Mouse (Mus musculus): ENCODE data around the gene Ppp1r14b. TPM values are rescaled to one million over a fixed set of nuclear protein-coding genes. Genes with fewer than 3 reads are reported as not detected.

The Ppp1r14b gene
- polyA plus RNA-seq (2015; fragmentation: Nextera tagmentation; extraction: Ambion mirVana) = 84.9 and 120 TPM in 2 replicates

DNA sequence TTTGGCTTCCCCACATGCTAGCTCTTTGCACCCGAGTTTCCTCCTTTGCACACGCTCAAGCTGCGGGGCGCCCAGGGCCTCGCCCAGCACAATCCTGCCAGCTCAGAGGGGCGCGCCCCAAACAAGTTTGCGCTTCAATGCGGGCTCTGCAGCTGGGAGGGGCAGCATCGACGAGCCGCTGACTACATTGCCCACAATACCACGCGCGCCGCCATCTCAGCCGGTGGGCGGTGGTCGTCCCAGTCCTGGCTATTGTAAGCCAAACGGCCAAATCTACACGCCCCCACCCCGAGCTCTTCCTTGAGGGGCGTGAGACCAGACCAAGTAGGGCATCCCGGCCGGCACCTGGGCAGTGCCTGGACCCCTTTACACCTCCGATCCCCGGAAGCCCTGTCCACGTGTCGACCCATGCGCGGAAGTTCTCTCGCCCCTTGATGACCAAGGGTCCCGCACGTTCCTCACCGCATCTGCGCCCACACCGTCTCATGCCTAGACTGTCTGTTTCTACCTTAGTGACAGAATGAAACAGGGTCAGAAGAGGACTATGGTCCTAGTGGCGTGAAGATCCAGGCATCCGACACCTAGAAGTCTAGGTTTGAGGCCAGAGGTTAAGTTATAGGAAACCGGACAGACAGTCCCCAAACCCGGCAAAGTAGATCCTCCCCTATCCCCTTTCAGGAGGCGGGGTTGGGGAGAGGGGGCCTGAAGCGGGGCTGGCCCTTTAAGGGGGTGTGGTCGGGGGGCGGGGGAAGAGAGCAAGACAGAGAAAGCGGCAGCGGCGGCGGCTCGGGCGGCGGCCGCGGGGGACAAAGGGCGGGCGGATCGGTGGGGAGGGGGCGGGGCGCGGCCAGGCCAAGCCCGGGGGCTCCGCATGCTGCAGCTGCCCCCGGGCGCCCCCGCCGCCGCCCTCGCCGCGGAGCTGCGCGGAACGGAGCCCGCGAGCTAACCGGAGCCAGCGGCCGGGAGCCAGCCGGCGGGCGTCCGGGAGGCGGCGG lies at the start of gene Ppp1r14b:
Gene Ppp1r14b, plus strand, starts transcription at position 758 of the 995 bp plus-strand sequence.
- Histone ChIP-seq H3K4me2 (peak within 1 kb of the TSS; percentile 90), H3K27me3 (no peaks in the 10 kb centered on the region), H3K9me3 (no peaks in the 10 kb centered on the region), H3K4me3 (peak within 1 kb of the TSS; percentile 72), H3K27ac (peak within 1 kb of the TSS; percentile 89), H3K36me3 (peaks cover 23% of the 10 kb centered on the region), H3K4me1 (peaks cover 73% of the 10 kb centered on the region), H3K9ac (peak within 1 kb of the TSS; percentile 83)
- ATAC-seq (ENCODE audit: insufficient number of reproducible peaks, insufficient read depth, low FRiP score, low TSS enrichment, low read depth) = peak; percentile 63
- WGBS = under 1% methylated on average over 82 of the region's 84 CpGs

DNA sequence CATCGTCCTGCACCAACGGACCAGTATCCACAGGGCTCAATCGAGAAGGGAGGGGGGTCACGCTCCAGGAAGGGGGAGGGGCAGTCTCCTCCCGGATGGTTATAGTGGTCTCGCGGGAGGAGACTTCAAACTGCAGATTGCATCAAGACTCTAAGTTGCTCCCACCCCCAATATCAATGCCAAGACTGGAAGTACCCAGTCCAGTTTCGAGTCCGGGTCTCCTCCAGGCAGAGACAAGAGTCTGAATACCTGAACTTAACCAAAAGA lies 49.5 kb upstream of the Ppp1r14b start, which contains the start of gene Catsperz:
Gene Catsperz, minus strand, starts transcription at position 74 of the 267 bp plus-strand sequence.
- Histone ChIP-seq H3K9me3 (no peaks in the 10 kb centered on the region), H3K27me3 (peaks cover 77% of the 10 kb centered on the region), H3K4me1 (peaks cover 50% of the 10 kb centered on the region), H3K36me3 (no peaks in the 10 kb centered on the region), H3K4me2 (peak within 1 kb of the TSS; percentile 49), H3K9ac (peak within 1 kb of the TSS; percentile 54), H3K4me3 (peak within 1 kb of the TSS; percentile 29), H3K27ac (no peak within 1 kb of the TSS; the same call in 1 of the 2 replicates)
- 3% methylated on average over 9 of the region's 9 CpGs for WGBS
- no peak for ATAC-seq (ENCODE audit: insufficient number of reproducible peaks, insufficient read depth, low FRiP score, low TSS enrichment, low read depth)

DNA sequence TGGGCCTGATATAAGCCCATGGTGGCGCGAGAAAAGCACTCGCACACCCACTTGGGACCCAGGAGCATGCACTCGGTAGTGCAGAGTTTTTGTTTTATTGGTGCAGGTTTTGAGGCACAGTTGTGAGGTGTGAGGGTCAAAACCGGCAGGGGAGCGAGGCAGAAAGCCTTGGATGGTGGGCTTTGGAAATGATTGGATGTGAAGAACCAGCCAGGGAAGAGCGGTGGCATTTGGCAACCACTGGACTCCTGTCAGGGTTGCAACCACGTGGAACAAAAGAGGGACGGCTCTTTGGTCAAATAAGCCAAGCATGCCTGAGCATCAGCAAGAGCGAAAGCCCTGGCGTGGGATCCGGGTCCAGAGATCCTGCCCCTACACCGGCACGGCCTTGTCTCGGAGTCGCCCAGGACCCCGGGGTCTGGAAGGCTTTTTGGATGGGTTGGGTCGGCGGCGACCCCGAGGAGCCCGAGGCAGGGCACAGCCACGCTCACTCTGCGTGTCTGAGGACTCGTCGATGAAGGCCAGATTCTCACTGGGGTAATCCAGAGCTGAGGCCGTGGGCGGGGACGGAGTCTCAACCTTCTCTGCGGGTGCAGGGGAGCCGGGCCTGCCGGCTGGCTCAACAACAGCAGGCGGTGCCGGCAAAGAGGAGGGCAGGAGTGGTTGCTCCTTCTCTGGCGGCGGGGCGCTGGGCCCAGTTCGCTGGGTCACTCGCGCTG lies 49.0 kb upstream of the Ppp1r14b start:
- peak overlapping the region; percentile 29 for H3K4me3 ChIP-seq
- H3K9me3 ChIP-seq = no peaks in the 10 kb centered on the region
- peaks cover 45% of the 10 kb centered on the region for H3K4me1 ChIP-seq
- H3K36me3 ChIP-seq = no peaks in the 10 kb centered on the region
- 7% methylated on average over 40 of the region's 40 CpGs for WGBS
- H3K27ac ChIP-seq = no peak overlapping the region; the same call in 1 of the 2 replicates
- H3K4me2 ChIP-seq = peak overlapping the region; percentile 49
- no peak for ATAC-seq (ENCODE audit: insufficient number of reproducible peaks, insufficient read depth, low FRiP score, low TSS enrichment, low read depth)
- peak overlapping the region; percentile 54 for H3K9ac ChIP-seq
- peaks cover 82% of the 10 kb centered on the region for H3K27me3 ChIP-seq

DNA sequence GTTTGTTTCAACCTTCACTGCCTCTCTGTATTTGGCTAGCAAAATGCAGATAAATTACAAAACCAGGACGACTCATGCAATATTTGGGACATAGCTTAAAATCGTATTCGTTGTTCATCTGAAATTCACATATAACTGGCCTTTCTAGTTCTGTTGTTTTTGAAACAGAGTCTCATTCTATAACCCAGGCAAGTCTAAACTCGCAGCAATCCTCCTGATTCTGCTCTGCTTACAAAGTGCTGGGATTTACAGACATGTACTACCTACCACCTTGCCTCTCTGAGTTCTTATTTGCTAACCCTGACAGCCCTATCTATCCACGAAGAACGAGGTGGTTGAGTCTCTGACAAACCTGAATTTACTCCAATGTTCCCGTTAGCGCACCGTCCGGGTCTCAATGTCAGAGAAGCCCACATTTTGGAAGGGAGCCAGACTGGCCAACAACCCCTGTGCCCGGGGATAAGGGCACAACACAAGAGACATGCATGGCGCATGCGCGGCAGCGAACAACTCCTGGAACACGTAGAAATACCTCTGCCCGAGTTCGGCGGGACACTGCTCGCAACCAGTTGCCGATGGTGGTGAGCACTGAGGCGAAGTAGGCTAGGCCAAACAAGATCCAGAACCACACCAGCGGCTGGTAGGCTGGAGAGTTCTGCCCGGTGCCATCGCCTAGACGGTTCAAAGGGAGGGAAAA lies 48.1 kb upstream of the Ppp1r14b start:
- Histone ChIP-seq H3K4me2 (peak overlapping the region; percentile 54), H3K4me3 (peak overlapping the region; percentile 32), H3K9me3 (no peaks in the 10 kb centered on the region), H3K9ac (peak overlapping the region; percentile 49; the same call in 1 of the 2 replicates), H3K27ac (peak overlapping the region; percentile 49; the same call in 1 of the 2 replicates), H3K36me3 (no peaks in the 10 kb centered on the region), H3K4me1 (peaks cover 41% of the 10 kb centered on the region), H3K27me3 (peaks cover 91% of the 10 kb centered on the region)
- 10% methylated on average over 26 of the region's 26 CpGs for WGBS
- no peak for ATAC-seq (ENCODE audit: insufficient number of reproducible peaks, insufficient read depth, low FRiP score, low TSS enrichment, low read depth)

DNA sequence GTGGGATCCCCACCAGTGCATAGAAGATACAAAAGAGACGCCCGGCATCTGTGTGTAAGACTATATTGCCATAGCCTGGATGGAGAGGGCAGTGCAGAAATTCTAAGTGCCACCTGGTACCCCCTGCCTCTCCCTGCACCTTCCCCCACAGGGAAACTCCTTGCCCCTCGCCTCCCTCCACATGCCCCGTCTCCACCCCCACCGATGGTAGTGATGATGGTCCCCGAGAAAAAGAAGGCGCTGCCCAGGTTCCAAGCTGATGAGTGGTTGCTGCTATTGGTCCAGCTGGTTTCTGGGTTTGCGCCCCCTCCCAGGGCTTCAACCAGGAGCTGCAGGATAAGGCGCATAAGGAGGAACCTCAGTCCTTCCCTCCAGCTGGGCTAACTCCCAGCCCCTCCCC lies 46.7 kb upstream of the Ppp1r14b start:
- H3K9ac ChIP-seq = 0 out of 2 replicates have a peak overlapping the region, but pooled peaks have one; percentile 27
- peaks cover 97% of the 10 kb centered on the region for H3K27me3 ChIP-seq
- peak overlapping the region; percentile 32 for H3K4me3 ChIP-seq
- H3K36me3 ChIP-seq = no peaks in the 10 kb centered on the region
- peaks cover 36% of the 10 kb centered on the region for H3K4me1 ChIP-seq
- no peaks in the 10 kb centered on the region for H3K9me3 ChIP-seq
- 8% methylated on average over 9 of the region's 9 CpGs for WGBS
- peak overlapping the region; percentile 54 for H3K4me2 ChIP-seq
- no peak for ATAC-seq (ENCODE audit: insufficient number of reproducible peaks, insufficient read depth, low FRiP score, low TSS enrichment, low read depth)
- H3K27ac ChIP-seq = no peak overlapping the region

DNA sequence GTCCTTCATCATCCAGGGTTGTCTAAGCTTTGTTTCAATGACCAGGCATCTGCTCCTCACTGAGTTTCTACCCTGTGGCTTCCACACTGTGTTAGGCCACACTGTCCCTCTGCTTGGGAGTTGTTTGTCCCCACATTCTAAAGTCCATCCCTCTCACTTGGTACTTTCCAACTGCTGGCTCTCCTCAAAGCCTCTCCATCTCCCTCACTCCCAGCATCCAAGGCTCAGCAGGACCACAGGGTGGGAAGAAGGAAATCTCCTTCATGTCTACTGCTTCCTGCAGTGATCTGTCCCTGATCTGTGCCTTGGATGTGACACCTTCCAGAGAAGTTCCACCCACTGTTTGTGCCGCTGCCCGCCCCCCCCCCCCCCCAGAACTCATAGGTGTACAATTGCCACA lies 43.8 kb upstream of the Ppp1r14b start:
- peaks cover 36% of the 10 kb centered on the region for H3K4me1 ChIP-seq
- H3K9ac ChIP-seq = no peak overlapping the region
- no peak overlapping the region for H3K4me3 ChIP-seq
- H3K9me3 ChIP-seq = no peaks in the 10 kb centered on the region
- WGBS = 5% methylated on average over 2 of the region's 2 CpGs
- no peak overlapping the region for H3K4me2 ChIP-seq
- peaks cover 97% of the 10 kb centered on the region for H3K27me3 ChIP-seq
- H3K36me3 ChIP-seq = no peaks in the 10 kb centered on the region
- ATAC-seq (ENCODE audit: insufficient number of reproducible peaks, insufficient read depth, low FRiP score, low TSS enrichment, low read depth) = no peak
- no peak overlapping the region for H3K27ac ChIP-seq

DNA sequence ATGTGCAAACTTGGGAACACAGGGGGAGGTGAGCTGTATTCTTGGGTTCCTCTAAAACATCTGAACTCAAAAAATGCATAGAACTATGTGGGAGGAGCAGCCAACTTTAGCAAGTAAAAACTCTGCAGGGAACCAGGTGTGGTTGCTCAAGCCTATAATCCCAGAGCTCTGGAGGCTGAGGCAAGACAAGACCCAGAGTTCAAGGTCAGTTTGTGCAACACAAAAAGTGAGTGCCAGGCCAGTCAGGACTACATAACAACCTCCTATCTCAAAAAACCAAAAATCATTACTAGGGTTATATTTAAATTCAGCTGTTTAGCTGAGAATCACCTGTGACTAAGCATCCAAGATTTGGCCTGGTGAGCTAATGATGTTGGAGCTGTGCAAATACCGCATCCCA lies 42.8 kb upstream of the Ppp1r14b start:
- Histone ChIP-seq H3K27me3 (peaks cover 91% of the 10 kb centered on the region), H3K9me3 (no peaks in the 10 kb centered on the region), H3K4me1 (peaks cover 27% of the 10 kb centered on the region), H3K36me3 (no peaks in the 10 kb centered on the region), H3K9ac (no peak overlapping the region), H3K27ac (no peak overlapping the region), H3K4me3 (no peak overlapping the region), H3K4me2 (no peak overlapping the region)
- WGBS = 38% methylated on average over 1 of the region's 1 CpGs
- no peak for ATAC-seq (ENCODE audit: insufficient number of reproducible peaks, insufficient read depth, low FRiP score, low TSS enrichment, low read depth)

DNA sequence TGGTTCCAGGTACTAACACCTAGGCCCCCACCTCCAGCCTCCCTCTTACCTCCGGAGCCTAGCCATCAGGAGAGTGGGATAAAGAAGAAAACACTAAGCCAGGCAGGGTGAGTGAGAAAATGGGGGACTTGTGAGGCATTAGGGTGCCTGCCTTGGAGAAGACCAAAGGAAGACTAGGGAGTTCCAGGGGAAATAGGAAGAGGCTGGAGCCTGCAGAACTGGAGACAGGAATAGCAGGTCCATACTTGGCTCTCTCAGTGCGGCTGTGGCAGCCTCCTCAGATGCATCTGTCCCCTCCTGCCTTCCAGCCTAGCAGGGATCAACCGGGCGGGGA lies 41.7 kb upstream of the Ppp1r14b start:
- 21% methylated on average over 4 of the region's 4 CpGs for WGBS
- Histone ChIP-seq H3K36me3 (no peaks in the 10 kb centered on the region; the same call in 1 of the 2 replicates), H3K4me1 (peaks cover 19% of the 10 kb centered on the region), H3K27me3 (peaks cover 80% of the 10 kb centered on the region), H3K4me3 (peak overlapping the region; percentile 47; the same call in 1 of the 2 replicates), H3K27ac (no peak overlapping the region), H3K9me3 (no peaks in the 10 kb centered on the region), H3K9ac (peak overlapping the region; percentile 67; the same call in 1 of the 2 replicates), H3K4me2 (peak overlapping the region; percentile 85)
- ATAC-seq (ENCODE audit: insufficient number of reproducible peaks, insufficient read depth, low FRiP score, low TSS enrichment, low read depth) = no peak

DNA sequence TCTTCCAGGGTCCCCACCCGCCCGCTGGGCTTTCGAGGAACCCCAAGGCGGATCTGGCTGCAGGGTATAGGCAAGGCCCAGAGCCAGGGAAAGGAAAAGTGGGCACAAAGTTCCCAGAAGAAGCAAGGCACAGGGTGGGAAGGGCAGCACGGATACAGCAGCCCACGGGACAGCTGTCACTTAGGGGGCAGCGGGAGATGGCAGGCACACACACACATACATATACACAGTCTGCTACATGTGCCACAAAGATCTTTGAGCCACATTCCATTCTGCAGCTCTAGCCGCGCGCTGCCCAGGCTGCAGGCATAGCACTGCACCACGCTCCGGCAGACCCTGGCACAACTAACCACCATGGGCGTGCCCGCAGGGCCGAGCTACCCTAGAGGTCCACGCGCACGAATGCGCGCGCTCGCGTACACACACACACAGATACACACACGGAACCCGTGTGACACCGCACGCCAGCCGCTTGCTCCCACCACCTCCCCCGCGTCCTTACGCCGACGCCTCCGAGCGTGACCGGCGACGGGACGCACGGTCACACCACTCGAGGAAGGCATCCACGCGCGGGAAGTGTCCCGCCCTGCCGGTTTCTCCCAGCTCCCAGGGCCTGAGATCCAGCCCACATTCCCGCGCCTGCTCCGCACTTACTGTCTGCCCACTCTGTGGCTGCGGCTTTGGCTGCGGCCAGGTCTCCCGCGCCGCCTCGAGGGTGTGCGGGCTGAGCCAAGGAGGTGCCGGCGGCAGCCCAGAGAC lies 41.2 kb upstream of the Ppp1r14b start:
- 2% methylated on average over 58 of the region's 58 CpGs for WGBS
- Histone ChIP-seq H3K36me3 (no peaks in the 10 kb centered on the region; the same call in 1 of the 2 replicates), H3K9ac (peak overlapping the region; percentile 67), H3K4me3 (peak overlapping the region; percentile 47), H3K27ac (no peak overlapping the region), H3K27me3 (peaks cover 75% of the 10 kb centered on the region), H3K4me1 (peaks cover 17% of the 10 kb centered on the region), H3K9me3 (no peaks in the 10 kb centered on the region), H3K4me2 (peak overlapping the region; percentile 85)
- peak; percentile 43 for ATAC-seq (ENCODE audit: insufficient number of reproducible peaks, insufficient read depth, low FRiP score, low TSS enrichment, low read depth)

DNA sequence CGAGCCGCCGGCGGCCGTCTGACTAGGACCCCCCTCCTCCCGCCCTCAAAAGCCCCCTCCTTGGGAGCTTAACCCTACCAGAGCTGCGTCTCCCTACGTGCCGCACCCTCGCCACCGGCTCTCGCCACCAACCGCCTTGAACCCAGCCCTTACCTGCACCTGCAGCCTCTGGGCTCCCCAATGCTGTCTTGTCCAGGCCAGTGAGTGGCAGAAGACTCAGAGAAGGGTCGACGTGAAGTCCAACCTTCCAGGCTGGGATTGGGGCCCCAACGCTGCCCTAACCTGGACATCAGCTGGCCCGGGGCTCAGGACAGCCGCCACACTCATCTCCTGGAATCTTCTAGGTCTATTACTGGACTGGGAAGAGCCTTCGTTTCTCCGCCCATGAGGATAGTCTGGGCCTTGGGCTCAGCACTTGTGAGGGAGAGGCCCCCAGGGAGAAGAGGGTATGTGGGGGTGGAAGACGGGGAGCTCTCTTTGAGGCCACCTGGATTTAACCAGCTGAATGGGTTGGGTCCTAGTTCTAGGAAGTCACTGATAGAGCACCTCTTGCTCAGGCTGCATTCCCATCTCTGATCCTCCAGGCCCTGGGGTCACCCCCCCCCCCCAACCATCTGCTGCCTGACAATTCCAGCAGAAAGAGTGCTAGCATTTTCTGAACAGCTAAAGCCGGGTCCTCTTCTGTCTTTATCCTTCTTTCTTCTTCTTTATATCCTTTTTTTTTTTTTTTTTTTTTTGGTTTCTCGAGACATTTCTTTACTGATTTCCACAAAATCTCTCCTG lies 40.4 kb upstream of the Ppp1r14b start, which contains the start of gene Kcnk4:
Gene Kcnk4, minus strand, starts transcription at position 321 of the 783 bp plus-strand sequence.
- no peaks in the 10 kb centered on the region for H3K9me3 ChIP-seq
- peak within 1 kb of the TSS; percentile 85 for H3K4me2 ChIP-seq
- H3K27ac ChIP-seq = no peak within 1 kb of the TSS
- peak within 1 kb of the TSS; percentile 47 for H3K4me3 ChIP-seq
- H3K4me1 ChIP-seq = peaks cover 18% of the 10 kb centered on the region
- WGBS = 9% methylated on average over 23 of the region's 23 CpGs
- H3K27me3 ChIP-seq = peaks cover 67% of the 10 kb centered on the region
- no peaks in the 10 kb centered on the region; the same call in 1 of the 2 replicates for H3K36me3 ChIP-seq
- peak within 1 kb of the TSS; percentile 67 for H3K9ac ChIP-seq
- no peak for ATAC-seq (ENCODE audit: insufficient number of reproducible peaks, insufficient read depth, low FRiP score, low TSS enrichment, low read depth)
